Mouse (Mus musculus): ENCODE data around the gene Olfr424. TPM values are rescaled to one million over a fixed set of nuclear protein-coding genes. Genes with fewer than 3 reads are reported as not detected.

Gene Olfr424
- total RNA-seq (2023) = not detected

DNA sequence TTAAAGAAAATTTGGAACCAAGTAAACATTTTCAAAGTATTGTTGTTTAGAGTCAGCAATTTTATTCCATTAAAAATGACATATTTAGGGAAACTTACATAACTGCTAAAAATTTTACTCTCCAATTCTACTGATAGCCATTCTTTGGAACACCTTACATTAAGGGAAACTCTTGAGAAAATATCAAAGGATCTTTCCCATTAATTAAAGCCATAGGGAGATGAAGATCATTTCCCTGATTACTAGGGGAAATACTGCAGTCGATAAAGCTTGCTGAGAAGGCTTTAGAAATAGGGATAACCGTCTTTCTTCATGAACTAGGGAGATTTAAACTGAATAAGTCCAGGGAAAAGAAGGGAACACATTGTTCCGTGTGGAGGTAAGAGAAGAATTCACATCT, at the start of gene Olfr424:
Gene Olfr424 (plus strand): TSS at position 301 of the 400 bp plus-strand sequence.

GRCm38 (mm10) chr1:174084031-174084430, 47.3 kb upstream of the Olfr424 start, which contains the start of gene Olfr429:
Olfr429 (plus strand) TSS chr1:174084331.

DNA sequence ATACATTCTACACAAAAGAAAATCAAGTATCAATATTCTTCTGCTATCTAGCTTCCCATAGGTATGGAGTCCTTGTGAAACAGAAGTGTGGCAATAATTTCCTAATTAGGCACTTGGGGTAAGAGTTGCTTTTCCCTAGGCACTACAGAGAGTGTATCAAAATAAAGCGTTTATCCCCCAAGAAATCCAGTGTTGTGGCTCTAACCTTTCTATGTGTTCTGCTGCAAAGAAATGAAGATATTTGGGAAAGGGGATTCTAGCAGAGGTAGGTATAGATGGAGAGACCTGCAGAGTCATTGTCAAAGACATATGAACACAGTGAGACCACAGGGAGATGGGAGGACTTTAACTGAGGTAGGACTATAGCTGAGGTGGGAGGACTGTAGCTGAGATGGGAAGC, 34.7 kb upstream of the Olfr424 start, which contains the start of gene Olfr427:
Gene Olfr427 (plus strand): TSS at position 301 of the 400 bp plus-strand sequence.

GRCm38 (mm10) chr1:174121062-174121461, 10.3 kb upstream of the Olfr424 start, which contains the start of gene Olfr231:
Olfr231 (minus strand) TSS chr1:174121162.

DNA sequence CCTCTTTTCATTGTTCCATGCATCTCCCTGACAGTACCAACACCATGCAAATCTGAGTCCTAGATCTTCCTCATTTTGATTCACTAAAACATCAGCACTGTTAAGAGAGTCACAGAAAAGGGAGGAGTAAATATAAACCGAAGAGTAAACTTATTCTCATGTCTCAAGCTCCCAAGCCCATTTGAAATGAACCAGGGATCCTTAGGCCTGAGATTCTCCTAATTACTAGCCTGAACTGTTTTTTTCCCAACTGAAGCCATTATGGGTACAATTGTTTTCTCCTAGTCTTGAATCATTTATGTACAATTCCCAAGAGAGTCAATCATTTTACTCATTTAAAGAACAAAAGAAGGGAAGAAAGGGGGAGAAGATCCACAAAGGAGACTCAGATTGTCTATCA, 24.0 kb downstream of the Olfr424 start, which contains the start of gene Olfr420:
Gene Olfr420 (plus strand): TSS at position 301 of the 400 bp plus-strand sequence.

GRCm38 (mm10) chr1:174172605-174173004, 41.3 kb downstream of the Olfr424 start, which contains the start of gene Spta1:
Spta1 (plus strand) TSS chr1:174172776.

Other genes starting within 250 kb of the Olfr424 start
- not detected for gene Ifi211, start 218.5 kb upstream of the Olfr424 start, total RNA-seq (2023)
- gene Mndal, start 189.0 kb upstream of the Olfr424 start, total RNA-seq (2023) = 294 TPM
- gene Ifi203, start 188.8 kb upstream of the Olfr424 start, total RNA-seq (2023) = 154 TPM
- not detected for gene Ifi202b, start 148.8 kb upstream of the Olfr424 start, total RNA-seq (2023)
- gene Ifi205, start 99.7 kb upstream of the Olfr424 start, total RNA-seq (2023) = 2.6 TPM
- gene Olfr433, start 90.8 kb upstream of the Olfr424 start, total RNA-seq (2023) = not detected
- not detected for gene Olfr432, start 82.3 kb upstream of the Olfr424 start, total RNA-seq (2023)
- gene Olfr430, start 64.9 kb upstream of the Olfr424 start, total RNA-seq (2023) = not detected
- gene Olfr429, start 47.2 kb upstream of the Olfr424 start, total RNA-seq (2023) = not detected
- not detected for gene Olfr427, start 34.6 kb upstream of the Olfr424 start, total RNA-seq (2023)
- not detected for gene Olfr231, start 10.4 kb upstream of the Olfr424 start, total RNA-seq (2023)
- gene Olfr420, start 24.1 kb downstream of the Olfr424 start, total RNA-seq (2023) = not detected
- gene Spta1, start 41.3 kb downstream of the Olfr424 start, total RNA-seq (2023) = 1.2 TPM
- not detected for gene Olfr419, start 120.5 kb downstream of the Olfr424 start, total RNA-seq (2023)
- not detected for gene Mptx1, start 199.0 kb downstream of the Olfr424 start, total RNA-seq (2023)
- gene Olfr417, start 233.6 kb downstream of the Olfr424 start, total RNA-seq (2023) = not detected

Data from CD4-positive naive resting alpha-beta T cell, adult 76 days (primary cell).